Mouse (Mus musculus) mammary gland, adult 2 months (tissue): ENCODE data around the gene Ubb. TPM values are rescaled to one million over a fixed set of nuclear protein-coding genes. Genes with fewer than 3 reads are reported as not detected.

ENCODE experiments used
- polyA plus RNA-seq: library from polyadenylated mRNA; depleted of rRNA; stranded (reverse); fragments of >200 nt; gene quantifications from 2 replicates; pipeline ENCODE4 v1.2.3, GENCODE M21; 2012; ENCODE audit warnings: low replicate concordance; rRNA removed

Gene Ubb
- polyA plus RNA-seq = 1,421 and 1,433 TPM in 2 replicates

DNA sequence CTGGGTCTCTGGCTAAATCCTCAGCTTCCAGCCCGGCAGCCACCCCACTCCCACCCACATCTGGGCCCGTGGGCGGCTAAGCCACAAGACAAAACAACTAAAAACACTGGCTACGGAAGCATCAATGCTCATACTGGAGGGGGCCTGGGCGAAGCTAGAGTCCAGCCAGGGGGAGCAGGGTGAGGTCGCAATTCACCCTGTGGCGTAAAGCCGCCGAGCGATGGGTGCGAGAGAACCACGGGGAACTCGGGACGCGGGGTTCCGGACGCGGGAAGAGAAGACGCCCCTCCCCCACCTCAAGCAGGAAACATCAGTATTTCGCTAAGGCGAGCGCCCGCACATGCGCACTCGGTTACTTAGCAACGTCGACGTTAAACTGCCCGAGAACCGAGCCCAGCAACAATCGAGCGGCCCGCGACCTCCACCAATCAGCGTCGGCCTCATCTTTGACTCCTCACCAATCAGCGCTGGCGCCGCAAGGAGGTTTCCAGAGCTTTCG is at the start of gene Ubb:
Ubb (plus strand) TSS at position 445 of the 499 bp plus-strand sequence.

DNA sequence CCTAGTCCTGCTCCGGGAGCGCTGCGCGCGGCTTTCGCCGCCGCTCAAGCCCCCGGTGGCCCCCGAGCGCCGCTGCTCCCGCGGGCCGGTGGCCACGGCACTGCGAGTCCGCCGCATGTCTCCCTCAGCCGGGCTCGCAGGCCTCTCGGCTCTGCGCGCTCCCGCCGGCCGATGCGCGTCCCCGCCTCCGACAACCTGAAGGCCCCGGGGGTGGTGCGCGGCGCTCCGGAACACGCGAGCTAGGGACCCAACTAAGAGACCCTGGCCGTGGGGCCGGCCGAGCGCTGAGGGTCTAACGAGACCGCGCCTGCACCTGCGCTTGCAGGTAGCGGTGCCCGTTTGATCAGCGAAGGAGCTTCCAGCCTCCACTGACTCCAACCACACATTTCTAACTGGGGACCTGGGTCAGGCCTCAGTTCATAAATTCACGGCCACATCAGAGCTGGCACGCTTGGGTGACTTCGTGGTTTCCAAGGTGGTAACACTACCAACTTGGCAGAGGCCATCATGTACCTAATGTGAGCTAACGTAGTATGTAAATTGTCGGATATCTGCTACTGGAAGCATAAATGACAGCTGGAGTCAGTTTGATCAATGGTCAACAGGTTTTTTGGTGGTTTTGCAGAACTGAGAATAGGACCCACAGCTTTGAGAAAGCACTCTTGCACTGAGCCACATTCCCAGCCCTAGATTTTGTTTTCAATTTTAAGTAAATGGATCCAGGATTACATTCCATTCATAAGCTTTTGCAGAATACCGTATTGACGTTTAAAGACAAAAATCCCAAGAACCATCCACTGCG is 11.7 kb upstream of the Ubb start, which contains the start of gene Cenpv:
Cenpv (minus strand) TSS at position 173 of the 802 bp plus-strand sequence.

DNA sequence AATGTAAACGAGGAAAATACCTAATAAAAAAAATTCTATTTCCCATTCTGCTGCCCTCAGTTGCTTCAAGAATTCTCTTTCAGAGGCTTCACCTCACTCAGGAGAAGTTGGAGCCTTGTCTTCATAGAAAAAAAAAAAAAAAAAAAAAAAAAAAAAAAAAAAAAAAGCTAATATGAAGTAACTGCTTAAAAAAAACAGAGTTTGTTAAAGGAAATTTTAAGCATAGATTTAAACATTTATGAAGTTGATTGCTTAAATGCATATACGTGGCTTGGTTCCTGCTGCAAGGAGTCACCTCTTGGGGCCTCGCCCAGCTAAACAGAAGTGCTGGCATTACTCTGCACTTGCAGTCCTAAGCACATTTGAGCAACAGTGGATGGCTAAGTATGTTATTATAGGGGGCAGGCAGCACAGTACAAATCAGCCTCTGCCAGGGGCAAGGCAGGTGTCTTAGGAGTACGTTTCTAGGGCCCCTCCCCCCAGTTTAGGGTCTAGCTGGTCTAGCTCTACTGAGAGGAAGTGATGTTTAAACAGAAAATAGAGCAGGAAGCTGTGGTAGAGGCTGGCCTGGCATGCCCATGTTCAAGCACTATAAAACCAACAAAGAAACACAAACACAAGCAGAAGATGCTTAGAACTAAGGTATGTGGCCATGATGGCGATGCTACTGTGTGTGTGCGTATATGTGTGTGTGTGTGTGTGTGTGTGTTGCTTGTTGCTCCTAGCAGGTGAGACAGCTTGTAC is 23.2 kb downstream of the Ubb start, which contains the start of gene Trpv2:
Trpv2 (plus strand) TSS at position 528 of the 744 bp plus-strand sequence.

Other genes with a start within 250 kb of the Ubb start
- gene Pigl, start 92.7 kb upstream of the Ubb start, polyA plus RNA-seq = 6.9 and 9.8 TPM in 2 replicates
- 88.6 and 130 TPM in 2 replicates for gene Ncor1, start 92.6 kb upstream of the Ubb start, polyA plus RNA-seq
- 27.6 and 53.8 TPM in 2 replicates for gene Cenpv, start 11.9 kb upstream of the Ubb start, polyA plus RNA-seq
- 17.4 and 25.7 TPM in 2 replicates for gene Trpv2, start 23.3 kb downstream of the Ubb start, polyA plus RNA-seq
- 11.1 and 13.1 TPM in 2 replicates for gene Lrrc75a, start 97.4 kb downstream of the Ubb start, polyA plus RNA-seq
- 21.4 and 56.2 TPM in 2 replicates for gene Mmgt2, start 97.5 kb downstream of the Ubb start, polyA plus RNA-seq
- gene Zfp287, start 180.7 kb downstream of the Ubb start, polyA plus RNA-seq = 1.7 and 2.3 TPM in 2 replicates
- not detected in 2 replicates for gene Gm10428, start 201.9 kb downstream of the Ubb start, polyA plus RNA-seq
- gene Zfp286, start 238.3 kb downstream of the Ubb start, polyA plus RNA-seq = 0.16 and 0.69 TPM in 2 replicates